Mouse (Mus musculus) heart, embryonic 14.5 days (tissue): Measurements from ENCODE around the gene Olfr279. TPM values are rescaled to one million over a fixed set of nuclear protein-coding genes. Genes with fewer than 3 reads are reported as not detected.

Source experiments
- ATAC-seq: fragments of 200-750 bp; cut with Nextera tagmentation; 2 replicates; pipeline ENCODE4 v1.8.0; 2017; ENCODE audit warnings: low read depth, moderate TSS enrichment; ENCODE audit not compliant: insufficient number of reproducible peaks, insufficient read depth, low FRiP score
- H3K27ac ChIP-seq, 2 experiments: fragments of 200-500 bp in 1 of 2; fragments of 300-500 bp in 1 of 2; sonication (generic) in 1 of 2; replicated peaks in 1 of 2; 2 replicates each; pipeline ENCODE4 v1.5.1; 2012 to 2014; ENCODE audit warnings: low read depth in 2 of 2, low read length in 2 of 2, control low read depth in 1 of 2, mild to moderate bottlenecking in 1 of 2, mixed read lengths in 1 of 2; ENCODE audit not compliant: control insufficient read depth in 1 of 2, insufficient read depth in 1 of 2
- H3K27me3 ChIP-seq: fragments of 300-500 bp; sonication (generic); 2 replicates; pipeline ENCODE4 v1.6.1; 2014; ENCODE audit warnings: mild to moderate bottlenecking, low read length, control low read depth; ENCODE audit not compliant: control insufficient read depth, insufficient read depth
- H3K36me3 ChIP-seq: fragments of 300-500 bp; sonication (generic); 2 replicates; pipeline ENCODE4 v1.6.1; 2014; ENCODE audit warnings: mild to moderate bottlenecking, control low read depth, low read length, mixed read lengths; ENCODE audit not compliant: control insufficient read depth, insufficient read depth
- H3K4me1 ChIP-seq, 2 experiments: fragments of 200-500 bp in 1 of 2; fragments of 300-500 bp in 1 of 2; sonication (generic) in 1 of 2; 2 replicates each; pipeline ENCODE4 v1.6.1; 2012 to 2014; ENCODE audit warnings: low read length in 2 of 2, control low read depth in 1 of 2, mixed read lengths in 1 of 2; ENCODE audit not compliant: control insufficient read depth in 2 of 2, insufficient read depth in 2 of 2
- H3K4me2 ChIP-seq: fragments of 300-500 bp; sonication (generic); 2 replicates; pipeline ENCODE4 v1.6.1; 2014; ENCODE audit warnings: mild to moderate bottlenecking, low read length
- H3K4me3 ChIP-seq, 2 experiments: fragments of 200-500 bp in 1 of 2; fragments of 300-500 bp in 1 of 2; sonication (generic) in 1 of 2; 2 replicates each; pipeline ENCODE4 v1.5.1; 2012 to 2014; ENCODE audit warnings: low read length in 2 of 2, mild to moderate bottlenecking in 2 of 2, control low read depth in 1 of 2, low read depth in 1 of 2, moderate library complexity in 1 of 2; ENCODE audit not compliant: control insufficient read depth in 1 of 2, insufficient read depth in 1 of 2
- H3K9ac ChIP-seq: fragments of 300-500 bp; sonication (generic); 2 replicates; pipeline ENCODE4 v1.6.1; 2014; ENCODE audit warnings: mild to moderate bottlenecking, low read length
- H3K9me3 ChIP-seq: fragments of 300-500 bp; sonication (generic); 2 replicates; pipeline ENCODE4 v1.6.1; 2016; ENCODE audit warnings: low read length, control low read depth; ENCODE audit not compliant: control insufficient read depth
- WGBS: fragments of 180-500 bp; shearing (Covaris S2); extraction: QIAGEN DNeasy Blood & Tissue Kit; methylation state at CpG from one replicate; pipeline ENCODE4 v1.1.7; 2014; 5-methylcytosine and 5-hydroxymethylcytosine counted together
- polyA plus RNA-seq: library from polyadenylated mRNA; unstranded; fragments of >200 nt; fragmentation: Nextera tagmentation; extraction: Ambion mirVana; gene quantifications from 2 replicates; pipeline ENCODE4 v1.2.1, GENCODE M21; 2014

Olfr279 gene
- polyA plus RNA-seq, 1 experiment from 2014 or later = not detected

DNA sequence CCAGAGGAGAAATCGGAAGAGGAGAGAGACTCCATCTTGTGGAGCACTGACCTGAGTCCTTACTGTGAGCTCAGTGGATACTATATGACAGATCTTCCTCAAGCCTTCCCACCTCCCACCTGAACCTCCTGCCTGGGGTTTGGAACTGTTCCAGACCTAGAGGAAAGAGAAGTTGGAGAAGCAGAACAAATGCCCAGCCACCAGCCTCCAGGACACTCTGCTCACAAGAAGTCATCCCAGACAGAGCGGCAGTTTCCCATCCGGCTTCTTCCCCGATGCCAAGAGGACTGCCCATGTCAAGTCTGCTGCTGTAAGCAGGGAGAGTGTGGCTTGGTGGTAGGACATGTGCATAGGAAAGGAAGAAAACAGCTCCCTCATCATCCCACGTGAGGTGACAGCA is 15.9 kb upstream of the Olfr279 start:
- no peak overlapping the region for H3K9ac ChIP-seq
- no peak overlapping the region for H3K4me3 ChIP-seq
- no peaks in the 10 kb centered on the region for H3K4me1 ChIP-seq
- no peaks in the 10 kb centered on the region for H3K9me3 ChIP-seq
- no peak overlapping the region for H3K27ac ChIP-seq
- H3K27me3 ChIP-seq = no peaks in the 10 kb centered on the region
- ATAC-seq = no peak
- H3K4me2 ChIP-seq = no peak overlapping the region
- 76% methylated on average over 5 of the region's 5 CpGs for WGBS
- no peaks in the 10 kb centered on the region for H3K36me3 ChIP-seq

DNA sequence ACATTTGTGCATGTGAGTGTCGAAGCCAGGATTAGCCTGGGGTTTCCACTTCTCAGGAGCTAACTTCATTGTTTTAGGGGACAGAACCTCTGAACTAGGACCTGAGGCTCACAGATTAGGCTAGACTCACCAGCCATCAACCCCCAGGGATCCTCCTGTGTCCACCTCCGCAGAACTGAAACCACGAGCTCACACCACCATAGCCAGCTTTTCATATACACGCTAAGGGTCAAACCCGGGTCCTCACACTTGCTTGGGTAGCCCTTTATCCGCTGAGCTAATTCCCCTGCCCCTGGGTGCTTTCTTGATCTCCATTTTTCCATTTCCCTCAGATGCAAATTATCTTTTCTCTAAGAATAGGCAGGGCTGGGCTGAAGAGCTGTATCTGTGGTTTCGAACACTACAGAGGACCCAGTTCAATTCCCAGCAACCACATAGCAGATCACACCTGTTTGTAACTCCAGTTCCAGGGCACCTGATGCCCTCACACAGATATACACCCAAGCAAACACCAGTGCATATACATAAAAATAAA is 12.6 kb upstream of the Olfr279 start:
- Histone ChIP-seq H3K27me3 (no peaks in the 10 kb centered on the region), H3K27ac (no peak overlapping the region), H3K36me3 (no peaks in the 10 kb centered on the region), H3K4me1 (peaks cover 0 to 2% of the 10 kb centered on the region in 2 experiments; a peak in 1 of 4 replicates), H3K4me2 (no peak overlapping the region), H3K9me3 (no peaks in the 10 kb centered on the region), H3K9ac (no peak overlapping the region), H3K4me3 (no peak overlapping the region)
- WGBS = 67% methylated on average over 7 of the region's 7 CpGs
- no peak for ATAC-seq

DNA sequence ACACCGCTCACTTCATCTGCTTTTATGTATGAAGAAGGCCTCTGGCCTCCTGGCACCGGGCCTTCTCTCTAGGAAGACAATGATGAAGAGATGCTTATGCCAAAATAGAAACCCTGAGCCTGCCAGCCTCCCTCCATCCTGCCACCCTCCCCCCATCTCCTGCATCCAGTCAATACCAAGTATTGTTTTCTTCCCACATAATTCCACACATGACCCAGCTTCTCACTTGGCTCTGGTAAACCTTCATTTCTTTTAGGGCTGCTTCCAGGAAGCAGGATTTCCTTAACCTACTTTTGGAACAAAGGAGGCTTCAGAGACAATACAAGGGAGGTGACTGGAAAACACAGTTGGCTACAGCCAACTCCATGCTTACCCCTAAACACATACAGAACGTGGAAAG is 9.5 kb upstream of the Olfr279 start, which contains the start of gene Lalba:
Gene Lalba (minus strand): TSS at position 21 of the 400 bp plus-strand sequence.
- no peaks in the 10 kb centered on the region for H3K36me3 ChIP-seq
- no peak within 1 kb of the TSS for H3K9ac ChIP-seq
- WGBS = 57% methylated on average over 3 of the region's 3 CpGs
- H3K4me3 ChIP-seq = no peak within 1 kb of the TSS
- no peak for ATAC-seq
- peaks cover 0 to 2% of the 10 kb centered on the region in 2 experiments; a peak in 1 of 4 replicates for H3K4me1 ChIP-seq
- no peaks in the 10 kb centered on the region for H3K9me3 ChIP-seq
- H3K4me2 ChIP-seq = no peak within 1 kb of the TSS
- H3K27ac ChIP-seq = no peak within 1 kb of the TSS; a peak in 1 of 4 replicates
- no peaks in the 10 kb centered on the region for H3K27me3 ChIP-seq

DNA sequence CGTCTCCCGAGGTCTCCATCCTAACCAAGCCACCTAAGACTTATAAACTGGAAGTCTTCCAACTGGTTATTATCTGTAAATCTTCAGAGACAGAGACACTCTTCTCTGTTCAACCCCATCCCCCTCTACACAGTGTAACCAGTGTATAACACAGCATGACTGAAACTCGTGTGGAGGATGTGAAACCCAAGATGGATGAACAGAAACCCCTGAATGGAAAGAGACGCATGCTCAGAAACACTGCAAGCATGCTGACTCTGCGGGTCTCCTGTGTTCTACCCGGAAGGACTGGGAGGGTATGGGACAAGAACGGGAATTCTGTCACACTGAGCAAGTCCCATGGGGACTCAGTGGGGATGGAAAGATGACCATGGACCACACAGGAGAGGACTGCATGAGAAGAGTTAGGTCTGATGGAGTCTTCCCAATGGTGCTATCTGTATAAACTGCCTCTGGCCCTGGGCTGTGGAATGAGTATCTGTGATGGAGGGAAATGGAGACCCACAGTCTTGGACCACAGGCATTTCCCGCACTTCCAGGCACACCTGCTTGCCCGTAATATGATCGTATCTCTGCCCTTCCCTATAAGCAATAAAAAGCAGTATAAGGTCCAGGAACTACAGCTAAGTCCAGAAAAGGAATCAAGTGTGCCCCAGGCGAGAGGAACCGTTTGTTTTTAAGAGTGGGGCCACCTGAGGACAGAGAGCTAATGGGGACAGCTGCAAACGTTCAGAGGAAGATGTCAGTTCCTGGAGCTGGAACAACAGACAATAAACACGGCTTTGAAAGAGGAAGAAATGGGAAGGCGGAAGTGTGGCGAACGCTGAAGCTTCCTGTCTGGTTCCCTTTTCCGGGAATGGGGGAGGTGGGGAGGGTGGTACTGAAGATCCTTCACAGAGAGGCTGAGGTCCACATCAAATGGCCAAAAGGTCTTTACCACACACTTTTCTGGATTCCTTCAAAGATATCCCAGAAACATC is 8.0 kb upstream of the Olfr279 start:
- ATAC-seq = no peak
- H3K4me2 ChIP-seq = no peak overlapping the region
- H3K4me3 ChIP-seq = no peak overlapping the region
- H3K27ac ChIP-seq = no peak overlapping the region
- H3K4me1 ChIP-seq = peaks cover 0 to 2% of the 10 kb centered on the region in 2 experiments; a peak in 1 of 4 replicates
- H3K9ac ChIP-seq = no peak overlapping the region
- no peaks in the 10 kb centered on the region for H3K36me3 ChIP-seq
- H3K27me3 ChIP-seq = no peaks in the 10 kb centered on the region
- 71% methylated on average over 18 of the region's 18 CpGs for WGBS
- H3K9me3 ChIP-seq = no peaks in the 10 kb centered on the region

DNA sequence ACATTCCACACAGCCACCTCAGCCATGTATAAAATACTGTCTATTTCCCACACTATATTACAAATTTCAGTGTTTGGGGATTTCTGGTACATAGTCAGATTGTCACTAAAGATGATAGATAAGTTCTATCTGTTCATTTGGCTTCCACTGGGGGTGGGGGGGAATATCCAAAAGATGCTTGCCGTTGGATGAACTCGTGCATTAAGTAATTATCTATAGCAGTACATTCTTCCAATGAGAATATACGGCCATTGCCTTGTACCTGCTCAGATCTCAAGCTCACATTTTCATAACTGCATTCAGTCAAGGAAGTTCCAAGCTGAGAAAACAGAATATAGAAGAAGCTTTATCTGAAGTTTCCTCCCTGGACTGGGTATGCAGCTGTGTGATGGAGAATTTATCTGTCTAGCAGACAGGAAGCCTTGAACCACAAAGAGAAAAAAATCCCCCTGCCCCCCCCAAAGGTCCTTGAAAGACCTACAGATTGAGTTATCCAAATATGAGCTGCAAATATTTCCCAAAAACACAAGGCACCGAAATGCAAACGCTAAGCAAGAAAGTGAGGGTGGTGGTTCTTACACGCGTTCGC is 5.7 kb upstream of the Olfr279 start:
- Histone ChIP-seq H3K9ac (no peak overlapping the region), H3K27me3 (no peaks in the 10 kb centered on the region), H3K36me3 (no peaks in the 10 kb centered on the region), H3K27ac (no peak overlapping the region), H3K9me3 (no peaks in the 10 kb centered on the region), H3K4me3 (no peak overlapping the region), H3K4me1 (peaks cover 0 to 2% of the 10 kb centered on the region in 2 experiments; a peak in 1 of 4 replicates), H3K4me2 (no peak overlapping the region)
- ATAC-seq = no peak
- WGBS = 92% methylated on average over 8 of the region's 8 CpGs

DNA sequence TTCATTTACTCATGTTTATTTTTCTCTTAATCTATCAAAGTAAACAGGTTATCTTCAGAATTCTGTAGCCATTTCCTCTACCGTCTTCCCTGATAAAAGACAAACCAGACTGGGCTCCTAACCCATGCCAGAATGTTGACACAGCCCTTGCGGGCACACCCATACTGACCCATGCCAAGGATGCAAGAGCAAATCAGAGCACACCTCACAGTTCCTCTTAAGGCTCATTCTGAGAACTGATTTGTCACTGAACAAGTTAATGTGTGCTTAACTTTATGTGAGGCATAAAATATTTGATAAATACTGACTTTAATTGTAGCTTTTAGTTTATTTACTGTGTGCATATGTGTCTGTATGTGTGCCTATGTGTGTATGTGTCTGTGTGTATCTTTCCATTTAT is 870 bp upstream of the Olfr279 start:
- H3K4me1 ChIP-seq = no peaks in the 10 kb centered on the region
- H3K4me3 ChIP-seq = no peak overlapping the region
- H3K27me3 ChIP-seq = no peaks in the 10 kb centered on the region
- 54% methylated on average over 2 of the region's 2 CpGs for WGBS
- no peak overlapping the region for H3K9ac ChIP-seq
- no peaks in the 10 kb centered on the region for H3K36me3 ChIP-seq
- no peak for ATAC-seq
- no peak overlapping the region for H3K4me2 ChIP-seq
- no peaks in the 10 kb centered on the region for H3K9me3 ChIP-seq
- H3K27ac ChIP-seq = no peak overlapping the region

DNA sequence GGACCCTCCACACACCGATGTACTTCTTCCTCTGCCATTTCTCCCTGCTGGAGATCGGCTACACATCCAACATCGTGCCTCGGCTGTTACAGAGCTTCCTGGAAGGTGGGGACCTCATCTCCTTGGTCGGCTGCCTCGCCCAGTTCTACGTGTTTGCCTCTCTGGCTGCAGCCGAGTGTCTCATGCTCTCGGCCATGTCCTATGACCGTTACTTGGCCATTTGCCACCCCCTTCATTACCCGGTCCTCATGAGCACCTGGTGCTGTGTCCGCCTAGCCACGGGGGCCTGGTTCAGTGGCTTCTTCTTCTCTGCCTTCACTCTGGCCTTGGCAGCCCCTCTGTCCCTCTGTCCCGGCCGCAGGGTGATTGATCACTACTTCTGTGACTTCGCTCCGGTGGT is 5.4 kb downstream of the Olfr279 start:
- WGBS = 82% methylated on average over 17 of the region's 17 CpGs
- no peak overlapping the region for H3K4me3 ChIP-seq
- H3K27ac ChIP-seq = no peak overlapping the region
- H3K4me1 ChIP-seq = no peaks in the 10 kb centered on the region
- H3K27me3 ChIP-seq = no peaks in the 10 kb centered on the region
- no peak overlapping the region for H3K4me2 ChIP-seq
- no peaks in the 10 kb centered on the region for H3K9me3 ChIP-seq
- no peak for ATAC-seq
- no peaks in the 10 kb centered on the region for H3K36me3 ChIP-seq
- H3K9ac ChIP-seq = no peak overlapping the region
